Mouse (Mus musculus): Measurements from ENCODE around the gene Ckap4.

Ckap4 gene

DNA sequence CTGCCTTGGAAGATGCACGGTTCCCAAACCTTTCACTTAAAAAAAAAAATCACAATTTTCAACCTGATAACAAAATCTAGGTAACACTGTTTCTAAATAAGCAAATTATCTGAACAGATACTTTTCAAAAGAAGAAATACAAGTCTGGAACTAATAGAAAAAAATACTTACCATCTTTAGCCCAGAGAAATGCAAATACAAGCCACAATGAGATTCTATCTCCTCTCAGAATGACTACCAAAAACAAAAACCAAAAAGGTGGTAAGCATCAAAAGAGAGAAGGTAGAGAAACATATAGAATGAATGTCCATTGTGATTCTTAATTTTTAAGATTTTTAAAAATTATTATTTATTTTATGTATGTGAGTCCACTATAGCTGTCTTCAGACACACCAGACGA lies 18.6 kb upstream of the Ckap4 start:
- in situ Hi-C loops (cut with MboI; ENCODE audit: low pct_unique_long_range_greater_than_20kb in 1 of 2, low sequenced_read_pairs in 2 of 2, unreplicated experiment in 1 of 2) = no loop called here

DNA sequence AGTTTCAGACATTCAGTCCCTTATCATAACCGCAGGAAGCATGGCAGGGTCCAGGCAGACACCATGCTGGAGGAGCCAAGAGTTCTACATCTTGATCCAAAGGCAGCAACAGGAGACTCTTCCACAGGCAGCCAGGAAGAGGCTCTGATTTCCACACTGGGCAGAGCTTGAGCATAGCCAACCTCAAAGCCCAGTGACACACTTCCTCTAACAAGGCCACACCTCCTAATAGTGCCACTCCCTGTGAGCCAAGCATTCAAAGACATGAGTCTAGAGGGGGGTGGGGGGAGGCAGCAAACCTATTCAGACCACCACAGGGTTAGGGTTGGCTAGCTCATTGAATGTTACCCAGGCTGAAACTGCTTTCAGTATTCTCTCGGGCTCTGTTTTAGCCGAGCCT lies 18.0 kb upstream of the Ckap4 start:
- in situ Hi-C loops (cut with MboI; ENCODE audit: low pct_unique_long_range_greater_than_20kb in 1 of 2, low sequenced_read_pairs in 2 of 2, unreplicated experiment in 1 of 2) = no loop called here

DNA sequence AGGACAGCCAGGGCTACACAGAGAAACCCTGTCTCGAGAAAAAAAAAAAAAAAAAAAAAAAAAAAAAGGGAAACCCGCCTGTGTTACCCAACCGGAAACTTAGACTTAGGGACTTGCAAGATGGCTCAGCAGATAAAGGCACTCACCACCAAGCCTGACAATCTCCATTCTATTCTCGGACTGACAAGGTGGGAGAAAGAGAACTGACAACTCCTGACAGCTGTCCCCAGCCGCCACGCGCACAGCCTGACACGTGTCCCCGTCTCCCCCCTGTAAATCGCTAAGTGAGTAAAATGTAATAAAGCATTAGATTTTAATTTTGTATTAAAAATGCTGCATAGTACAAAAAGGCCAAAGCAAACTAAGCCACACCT lies 16.0 kb upstream of the Ckap4 start:
- in situ Hi-C loops (cut with MboI; ENCODE audit: low pct_unique_long_range_greater_than_20kb in 1 of 2, low sequenced_read_pairs in 2 of 2, unreplicated experiment in 1 of 2) = no loop called here

DNA sequence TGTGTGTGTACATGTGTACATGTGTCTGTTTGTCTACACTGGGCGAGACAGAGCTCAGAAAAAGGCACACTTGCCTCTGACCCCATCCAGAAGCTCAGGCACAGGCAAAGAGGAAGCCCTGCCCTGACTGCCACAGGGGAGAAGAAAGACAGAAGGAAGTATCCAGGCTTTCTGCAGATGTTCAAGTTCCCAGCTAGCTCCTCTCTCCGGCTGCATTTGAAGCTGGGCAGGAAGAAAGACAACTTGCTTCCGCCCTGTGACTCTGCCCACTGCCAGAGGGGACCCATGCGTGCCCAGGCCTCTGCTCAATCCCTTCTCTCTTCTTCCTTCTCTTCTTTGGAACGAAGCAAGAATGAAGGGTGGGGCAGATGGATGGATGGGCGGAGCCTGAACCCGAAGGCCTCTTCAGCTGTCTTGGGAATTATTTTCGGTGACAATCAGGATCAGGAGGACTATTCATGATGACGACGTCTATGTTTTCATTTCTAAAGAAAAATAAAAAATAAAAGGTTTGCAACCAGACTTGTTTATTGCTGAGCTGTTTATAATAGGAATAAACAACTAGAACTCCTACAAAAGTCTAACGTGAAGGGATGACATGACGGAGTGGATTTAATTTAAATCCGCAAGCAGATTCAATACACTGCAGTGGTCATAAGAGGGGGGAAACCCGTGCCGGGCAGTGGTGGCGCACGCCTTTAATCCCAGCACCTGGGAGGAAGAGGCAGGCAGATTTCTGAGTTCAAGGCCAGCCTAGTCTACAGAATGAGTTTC lies 15.5 kb upstream of the Ckap4 start:
- in situ Hi-C loops (cut with MboI; ENCODE audit: low pct_unique_long_range_greater_than_20kb in 1 of 2, low sequenced_read_pairs in 2 of 2, unreplicated experiment in 1 of 2) = no loop called here

DNA sequence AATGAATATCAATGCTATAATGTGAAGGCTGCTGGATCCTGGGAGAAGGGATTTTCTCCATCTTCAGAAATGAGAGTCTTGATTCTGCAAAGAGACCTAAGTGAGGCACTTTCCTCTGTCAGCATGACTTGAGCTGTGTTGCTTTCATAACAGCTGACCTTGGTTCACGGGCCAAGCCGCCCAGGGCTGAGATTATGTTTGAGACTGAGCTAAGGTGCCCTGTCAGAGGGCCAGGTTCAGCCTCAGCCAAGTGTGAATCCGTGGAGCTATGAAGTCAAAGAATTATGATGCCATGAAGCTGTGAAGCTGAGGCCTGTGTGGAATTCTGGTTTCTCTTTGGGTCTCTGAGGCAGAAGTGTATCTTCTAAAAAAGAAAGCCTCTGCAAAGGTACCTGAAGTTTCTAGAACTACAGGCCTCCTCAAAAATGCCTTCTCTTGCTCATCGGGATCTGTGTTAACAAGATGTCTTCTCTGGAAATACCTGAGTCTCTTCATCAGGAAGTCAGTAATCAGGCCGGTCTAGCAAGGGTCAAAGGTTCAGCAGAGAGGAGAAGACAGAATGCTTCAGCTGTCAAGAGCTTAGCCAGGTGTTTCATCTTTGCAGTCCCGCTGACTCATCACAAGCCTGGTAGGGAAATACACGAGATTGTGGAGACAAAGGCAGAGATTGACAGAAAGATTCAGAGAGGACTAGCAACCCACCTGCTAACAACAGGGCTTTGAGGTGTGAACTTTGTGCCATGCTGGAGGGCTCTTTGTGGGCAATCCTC lies 11.2 kb upstream of the Ckap4 start:
- in situ Hi-C loops (cut with MboI; ENCODE audit: low pct_unique_long_range_greater_than_20kb in 1 of 2, low sequenced_read_pairs in 2 of 2, unreplicated experiment in 1 of 2) = no loop called here

DNA sequence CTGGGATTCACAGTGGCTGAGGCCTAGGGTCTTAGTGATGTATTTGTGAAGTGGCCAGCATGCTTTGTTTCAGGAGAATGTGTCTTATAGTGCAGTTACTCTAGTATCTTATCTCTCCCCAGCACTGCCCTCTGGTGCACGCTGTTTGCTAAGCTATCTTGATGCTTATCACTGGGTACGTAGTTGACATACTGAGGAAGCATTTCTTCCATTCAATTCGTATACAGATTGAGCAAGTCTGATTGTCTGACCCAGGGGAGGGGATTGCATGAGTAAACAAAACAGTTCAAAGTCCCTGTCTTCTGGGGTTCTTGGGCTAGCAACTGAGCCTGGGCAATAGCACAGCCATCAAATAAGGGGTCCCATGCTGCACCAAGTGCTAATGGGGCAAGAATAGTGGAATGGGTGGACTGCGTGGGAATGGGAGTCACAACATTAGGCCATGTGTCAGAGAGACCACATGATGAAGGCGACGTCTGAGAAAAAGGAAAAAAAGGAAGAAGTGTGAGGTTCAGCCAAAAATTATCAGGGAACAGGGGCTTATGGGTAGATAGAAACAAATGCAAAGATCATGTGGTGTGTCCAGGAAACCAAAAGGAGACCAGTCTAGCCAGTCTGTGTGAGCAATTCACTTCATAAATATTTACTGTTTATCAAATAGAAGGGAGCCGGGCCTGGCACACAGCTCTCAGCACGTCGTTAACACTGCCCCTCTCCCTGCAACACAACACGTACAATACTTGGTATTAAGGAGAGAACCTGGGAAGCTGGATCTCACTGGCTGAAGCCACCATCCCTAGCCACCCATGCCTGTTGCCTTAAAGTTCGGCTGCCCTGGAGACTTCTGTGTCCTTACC lies 9.2 kb upstream of the Ckap4 start:
- in situ Hi-C loops (cut with MboI; ENCODE audit: low pct_unique_long_range_greater_than_20kb in 1 of 2, low sequenced_read_pairs in 2 of 2, unreplicated experiment in 1 of 2) = no loop called here

DNA sequence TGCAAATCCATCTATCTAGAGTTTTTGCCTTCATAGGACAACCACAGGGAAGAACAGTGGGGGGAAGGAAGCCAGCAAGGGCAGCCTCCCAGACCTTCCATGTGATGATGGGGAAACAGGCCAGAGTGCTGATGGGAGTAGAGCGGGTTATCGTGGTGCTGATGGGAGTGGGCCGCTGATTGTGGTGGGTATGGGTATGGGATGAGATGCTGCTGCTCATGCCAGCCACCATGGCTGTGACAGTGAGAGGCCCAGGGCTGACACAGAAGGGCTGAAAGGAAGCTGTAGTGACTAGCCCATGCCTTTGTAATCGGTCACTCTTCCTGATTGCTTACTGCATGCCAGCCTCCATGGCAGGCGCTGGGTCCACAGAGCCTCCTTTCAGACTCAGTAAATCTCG lies 5.8 kb upstream of the Ckap4 start:
- in situ Hi-C loops (cut with MboI; ENCODE audit: low pct_unique_long_range_greater_than_20kb in 1 of 2, low sequenced_read_pairs in 2 of 2, unreplicated experiment in 1 of 2) = no loop called here

DNA sequence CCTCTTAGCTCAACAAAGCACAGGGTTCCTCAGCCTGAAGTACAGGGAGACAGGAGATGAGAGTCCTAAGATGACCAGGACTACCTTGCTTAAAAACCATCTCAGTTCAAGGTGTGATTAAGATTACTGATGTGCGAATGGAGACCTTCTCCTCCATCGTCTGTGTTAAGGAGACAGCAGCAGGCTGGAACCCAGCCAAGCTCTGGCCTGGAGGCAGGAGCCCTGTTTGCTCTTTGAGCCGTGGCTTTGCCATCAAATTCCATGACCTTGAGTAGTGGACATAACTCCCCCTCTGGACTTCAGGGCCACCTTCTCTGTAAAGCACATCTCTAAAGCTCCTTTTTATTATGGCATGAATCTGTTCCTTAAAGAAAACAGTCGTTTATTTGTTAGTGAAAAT lies 2.0 kb upstream of the Ckap4 start:
- in situ Hi-C loops (cut with MboI; ENCODE audit: low pct_unique_long_range_greater_than_20kb in 1 of 2, low sequenced_read_pairs in 2 of 2, unreplicated experiment in 1 of 2) = no loop called here

DNA sequence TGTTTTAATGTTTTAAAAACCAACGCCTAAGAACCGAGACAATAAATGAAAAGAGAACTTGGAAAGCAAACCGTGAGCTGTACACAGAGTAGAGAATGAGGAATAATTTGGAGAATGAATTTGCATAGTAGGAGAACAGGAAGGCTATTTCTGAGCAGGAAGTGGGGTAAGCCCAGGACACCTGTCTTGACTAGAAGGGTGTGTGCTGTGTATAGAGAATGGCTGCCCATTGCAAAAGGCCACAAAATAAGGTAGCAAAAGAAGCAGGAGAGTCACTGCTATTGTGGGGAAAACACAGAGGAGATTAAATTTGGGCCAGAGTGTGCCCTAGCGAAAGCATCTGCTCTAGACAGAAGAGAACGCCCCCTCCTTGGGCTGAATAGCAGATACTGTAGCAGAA lies 1.6 kb upstream of the Ckap4 start:
- in situ Hi-C loops (cut with MboI; ENCODE audit: low pct_unique_long_range_greater_than_20kb in 1 of 2, low sequenced_read_pairs in 2 of 2, unreplicated experiment in 1 of 2) = no loop called here

DNA sequence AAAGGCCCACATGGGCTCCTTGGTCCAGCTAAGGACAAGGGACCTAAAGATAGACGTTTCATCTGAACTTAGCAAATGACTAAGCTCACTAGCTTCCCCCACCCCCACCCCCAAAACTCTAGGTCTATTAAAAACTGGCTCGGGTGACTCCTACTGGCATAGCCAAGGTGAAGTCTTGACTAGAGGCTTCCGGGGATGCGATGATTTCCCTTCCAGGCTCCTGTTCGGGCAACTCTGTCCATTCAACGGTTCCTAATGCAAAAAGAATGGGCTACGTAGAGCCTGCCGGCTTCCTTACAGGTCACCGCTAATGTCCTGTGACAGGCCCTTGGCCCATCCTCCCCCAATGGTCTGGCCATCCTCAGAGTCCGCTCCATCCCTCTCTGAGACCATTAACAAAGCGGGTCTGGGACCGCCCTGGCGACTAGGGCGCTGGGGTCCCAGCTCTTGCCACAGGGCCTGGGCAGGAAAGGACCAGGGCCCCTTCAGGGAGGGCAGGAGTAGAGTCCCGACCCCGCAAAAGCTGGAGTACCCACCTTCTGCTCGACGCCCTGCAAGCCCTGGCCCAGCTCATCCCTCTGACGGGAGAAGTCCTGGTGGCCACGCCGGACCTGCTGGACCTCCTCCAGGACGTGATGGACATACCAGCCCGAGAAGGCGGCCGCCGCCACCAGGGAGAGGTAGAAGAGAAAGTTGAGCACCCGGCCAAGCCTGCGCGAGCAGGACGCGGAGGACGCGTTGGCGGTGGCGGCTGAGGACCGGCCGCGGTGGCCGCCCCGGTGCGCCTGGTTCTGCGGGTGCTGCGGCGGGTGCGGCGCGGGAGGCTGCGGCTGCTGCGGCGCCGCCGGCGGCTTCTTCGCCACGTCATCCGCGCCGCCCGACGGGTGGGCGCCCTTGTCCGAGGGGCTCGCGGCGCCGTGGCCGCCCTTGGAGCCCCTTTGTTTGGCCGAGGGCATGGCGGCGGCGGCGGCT lies 665 bp downstream of the Ckap4 start:
- in situ Hi-C loops (cut with MboI; ENCODE audit: low pct_unique_long_range_greater_than_20kb in 1 of 2, low sequenced_read_pairs in 2 of 2, unreplicated experiment in 1 of 2) = no loop called here

DNA sequence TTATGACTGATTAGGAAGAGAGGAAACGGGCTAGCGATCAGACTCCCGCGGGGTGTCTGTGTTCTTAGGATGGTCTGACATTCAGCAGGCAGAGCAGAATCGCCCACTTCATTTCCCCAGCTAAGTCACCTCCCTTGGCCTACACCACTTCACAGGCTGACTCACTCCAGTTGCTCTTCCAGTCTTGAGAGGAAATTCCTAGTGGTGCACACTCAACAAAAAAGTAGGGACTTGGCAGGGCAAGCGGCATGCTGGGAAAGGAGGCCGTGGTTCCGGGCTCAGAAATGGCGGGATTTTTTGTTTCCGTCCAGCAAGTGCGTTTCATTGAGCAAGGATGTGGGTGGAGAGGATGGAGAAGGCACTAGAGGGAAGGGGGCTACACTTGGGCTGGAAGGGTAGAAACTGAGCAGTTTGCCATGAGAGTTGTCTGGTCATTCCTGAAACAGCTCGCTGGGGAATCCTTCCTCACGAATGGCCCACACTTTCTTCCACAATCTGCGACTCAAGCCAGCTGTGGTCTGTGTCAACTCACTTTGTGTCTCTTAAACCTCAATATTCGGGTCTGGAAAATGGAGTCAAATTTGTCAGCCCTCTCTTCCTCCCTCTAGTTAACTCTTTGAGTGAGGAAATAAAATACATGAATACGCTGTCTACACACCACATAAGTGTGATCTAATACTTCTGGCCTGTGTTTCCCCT lies 1.5 kb downstream of the Ckap4 start:
- in situ Hi-C loops (cut with MboI; ENCODE audit: low pct_unique_long_range_greater_than_20kb in 1 of 2, low sequenced_read_pairs in 2 of 2, unreplicated experiment in 1 of 2) = no loop called here

DNA sequence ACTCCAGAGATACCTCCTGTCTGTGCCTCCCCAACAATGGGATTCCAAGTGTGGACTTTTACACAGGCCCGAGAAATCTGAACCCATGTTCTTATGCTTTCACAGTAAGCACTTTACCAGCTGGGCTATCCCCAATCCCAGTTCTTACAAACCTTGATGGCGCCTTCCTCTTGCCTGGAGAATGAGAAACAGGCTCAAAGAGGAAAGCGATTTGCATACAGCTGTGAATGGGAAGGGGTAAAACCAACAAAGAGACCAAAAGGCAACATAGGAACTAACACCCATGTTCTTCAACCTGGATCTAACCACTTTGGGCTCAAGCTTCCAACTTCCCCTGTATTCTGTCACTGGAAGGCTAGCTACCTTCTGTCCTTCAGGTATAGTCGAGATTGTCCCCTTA lies 2.3 kb downstream of the Ckap4 start:
- in situ Hi-C loops (cut with MboI; ENCODE audit: low pct_unique_long_range_greater_than_20kb in 1 of 2, low sequenced_read_pairs in 2 of 2, unreplicated experiment in 1 of 2) = no loop called here

DNA sequence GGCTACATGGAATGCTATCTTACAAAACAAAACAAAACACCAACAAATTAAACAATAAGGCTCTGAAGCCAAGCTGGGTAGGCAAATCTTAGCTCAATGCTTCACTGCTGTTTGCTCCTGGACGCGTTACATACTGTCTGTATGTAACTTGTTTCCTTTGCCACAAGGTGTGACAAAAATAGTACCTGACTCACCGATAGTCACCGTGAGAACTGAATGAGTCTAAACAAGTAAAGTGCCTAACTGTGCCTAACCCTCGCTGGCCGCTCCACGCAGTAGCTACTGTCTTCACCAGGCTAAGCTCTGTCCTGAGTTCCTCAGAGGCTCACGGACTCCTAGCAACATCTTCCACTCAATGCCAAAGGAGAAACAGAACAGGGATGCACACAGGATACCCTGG lies 3.5 kb downstream of the Ckap4 start:
- in situ Hi-C loops (cut with MboI; ENCODE audit: low pct_unique_long_range_greater_than_20kb in 1 of 2, low sequenced_read_pairs in 2 of 2, unreplicated experiment in 1 of 2) = no loop called here

DNA sequence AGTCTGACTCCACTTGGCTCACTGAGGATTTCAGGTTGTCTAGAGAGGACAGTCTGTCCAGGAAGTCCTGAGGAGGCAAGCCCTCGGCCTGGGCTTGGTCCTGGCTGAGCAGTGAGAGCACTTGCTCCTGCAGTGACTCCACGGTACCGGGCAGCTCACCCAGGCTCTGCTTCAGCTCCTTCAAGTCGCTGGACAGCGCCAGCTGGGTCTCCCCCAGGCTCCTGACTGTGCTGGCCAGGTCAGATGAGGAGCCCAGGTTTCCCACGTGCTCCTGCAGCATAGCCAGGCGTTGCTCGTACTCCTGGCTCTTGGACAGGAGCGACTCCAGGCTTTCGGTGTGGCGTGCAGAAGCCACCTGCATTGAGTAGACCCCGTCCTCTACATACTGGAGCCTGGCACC lies 6.2 kb downstream of the Ckap4 start:
- in situ Hi-C loops (cut with MboI; ENCODE audit: low pct_unique_long_range_greater_than_20kb in 1 of 2, low sequenced_read_pairs in 2 of 2, unreplicated experiment in 1 of 2) = no loop called here

DNA sequence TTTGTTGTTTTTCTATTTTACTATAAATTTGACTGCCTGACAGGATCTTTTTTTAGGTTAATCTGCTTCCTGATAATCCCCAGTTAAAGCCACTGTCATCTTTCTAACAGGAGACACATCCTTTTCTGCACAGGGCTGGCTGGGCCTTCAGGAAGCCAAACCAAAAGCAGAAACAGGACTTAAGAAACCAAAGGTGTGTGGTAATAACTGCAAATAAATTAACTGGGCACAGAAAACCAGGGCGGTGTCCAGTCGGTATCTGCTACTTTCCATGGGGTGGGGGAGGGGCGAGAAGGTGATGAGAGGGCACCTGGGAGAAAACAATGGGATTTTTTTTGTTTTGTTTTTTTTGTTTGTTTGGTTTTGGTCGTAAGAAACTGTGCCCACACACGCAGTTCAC lies 6.8 kb downstream of the Ckap4 start:
- in situ Hi-C loops (cut with MboI; ENCODE audit: low pct_unique_long_range_greater_than_20kb in 1 of 2, low sequenced_read_pairs in 2 of 2, unreplicated experiment in 1 of 2) = no loop called here

DNA sequence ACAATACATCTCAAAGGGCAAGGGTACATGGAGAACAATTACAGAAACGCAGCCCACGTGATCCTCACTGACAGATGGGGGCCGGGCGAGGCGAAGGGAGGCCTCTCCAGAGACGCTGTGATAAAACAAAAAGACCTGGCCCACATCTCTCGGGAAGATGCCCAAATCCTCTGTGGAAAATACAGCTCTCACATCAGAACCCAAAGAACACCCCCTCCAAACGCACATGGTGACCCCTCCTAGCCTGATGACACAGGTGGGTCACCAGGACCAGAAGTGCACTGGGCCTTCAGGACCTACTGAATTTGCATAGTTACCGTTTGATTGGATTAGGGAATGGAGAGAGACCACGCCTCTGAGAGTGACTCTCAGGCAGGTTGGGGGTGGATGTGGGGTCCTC lies 7.4 kb downstream of the Ckap4 start:
- in situ Hi-C loops (cut with MboI; ENCODE audit: low pct_unique_long_range_greater_than_20kb in 1 of 2, low sequenced_read_pairs in 2 of 2, unreplicated experiment in 1 of 2) = no loop called here

DNA sequence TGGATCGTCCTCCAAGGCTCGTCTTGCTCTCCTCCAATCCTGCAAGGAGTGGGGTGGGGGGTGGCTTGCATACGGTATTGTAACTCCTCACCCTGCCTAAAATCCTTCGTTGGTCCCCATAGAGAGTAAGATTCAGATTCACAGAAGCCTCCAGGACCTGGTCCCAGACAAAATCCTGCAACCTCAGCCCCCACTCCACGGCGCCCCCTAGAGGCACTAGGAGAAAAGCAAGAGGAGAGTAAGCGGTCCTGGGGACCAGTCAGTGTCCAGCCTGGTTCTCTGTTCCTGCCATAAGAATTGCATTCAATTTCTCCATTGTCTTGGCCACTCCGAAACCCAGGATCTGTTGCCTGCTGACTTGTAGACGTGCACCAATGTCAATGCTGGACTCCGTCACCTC lies 10.2 kb downstream of the Ckap4 start:
- in situ Hi-C loops (cut with MboI; ENCODE audit: low pct_unique_long_range_greater_than_20kb in 1 of 2, low sequenced_read_pairs in 2 of 2, unreplicated experiment in 1 of 2) = no loop called here

DNA sequence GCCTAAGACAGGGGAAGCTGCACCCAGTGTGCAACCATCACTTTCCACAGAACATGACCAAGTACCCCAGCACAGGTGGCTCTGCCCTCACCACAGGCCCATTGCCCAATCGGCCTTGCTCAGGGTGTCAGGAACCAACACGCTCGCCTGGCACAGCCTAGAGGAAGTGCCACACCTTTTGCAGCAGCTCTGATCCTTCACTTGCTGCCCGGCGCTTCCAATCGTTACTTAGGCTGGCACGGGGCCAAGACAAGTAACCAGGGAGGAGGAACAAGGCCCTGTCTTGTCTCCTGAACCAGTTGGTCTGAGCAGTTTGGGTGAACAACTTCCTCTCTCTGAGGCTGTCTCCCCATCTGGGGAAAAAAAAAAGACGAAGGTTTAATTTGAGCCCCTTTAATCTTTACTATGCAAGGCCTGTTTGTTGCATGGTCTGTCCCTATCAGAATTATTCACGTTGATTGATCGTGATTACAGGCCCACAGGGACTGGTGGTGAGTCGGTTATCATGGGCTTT lies 17.4 kb downstream of the Ckap4 start:
- in situ Hi-C loops (cut with MboI; ENCODE audit: low pct_unique_long_range_greater_than_20kb in 1 of 2, low sequenced_read_pairs in 2 of 2, unreplicated experiment in 1 of 2) = no loop called here

Data from mouse embryonic stem cell (cell line).